Mouse (Mus musculus): ENCODE data around the gene Klhl8. TPM values are rescaled to one million over a fixed set of nuclear protein-coding genes. Genes with fewer than 3 reads are reported as not detected.

Klhl8 gene
- polyA plus RNA-seq (2017; shearing (Covaris generic)): 2.7 TPM

DNA sequence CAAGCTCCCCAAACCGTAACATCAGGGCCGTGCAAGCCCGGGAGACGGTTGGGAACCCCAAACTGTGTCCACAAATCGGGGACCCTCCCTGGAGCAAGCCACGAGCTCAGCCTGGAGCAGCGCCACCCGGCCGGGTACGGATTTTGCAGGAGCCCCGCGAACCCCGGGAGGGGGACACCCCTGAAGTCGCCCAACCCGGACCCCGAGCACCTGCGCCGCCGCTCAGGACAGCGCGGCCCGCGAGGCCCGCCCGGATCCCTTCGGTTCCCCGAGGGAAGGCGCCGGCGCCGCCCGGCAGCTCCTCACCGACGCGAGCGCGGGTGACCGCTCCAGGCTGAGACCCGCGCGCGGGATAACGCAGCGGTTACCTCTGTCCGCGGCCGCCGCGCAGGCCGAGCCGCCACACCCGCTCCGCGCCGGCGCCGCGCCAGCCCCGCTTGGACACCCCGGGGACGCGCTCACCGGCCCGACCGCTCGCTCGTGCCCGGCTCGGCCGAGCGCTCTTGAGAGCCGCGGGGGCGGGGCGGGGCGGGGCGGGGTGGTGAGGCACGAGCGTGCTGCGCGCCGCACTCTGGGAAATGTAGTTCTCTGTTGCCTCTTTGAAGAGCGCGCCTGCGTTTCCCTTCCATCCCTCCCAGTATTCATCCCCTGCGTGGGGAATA lies at the start of gene Klhl8:
TSS of gene Klhl8 (minus strand) at position 512 of the 662 bp plus-strand sequence.

Other genes with a start within 250 kb of the Klhl8 start
- gene Aff1, start 218.9 kb downstream of the Klhl8 start, polyA plus RNA-seq (2017; shearing (Covaris generic)): 173 TPM
- not detected for gene Hsd17b13, start 66.2 kb upstream of the Klhl8 start, polyA plus RNA-seq (2017; shearing (Covaris generic))
- gene Hsd17b11, start 110.7 kb upstream of the Klhl8 start, polyA plus RNA-seq (2017; shearing (Covaris generic)): 2.4 TPM
- 46.1 TPM for gene Nudt9, start 135.0 kb upstream of the Klhl8 start, polyA plus RNA-seq (2017; shearing (Covaris generic))
- gene Gm17660, start 166.3 kb upstream of the Klhl8 start, polyA plus RNA-seq (2017; shearing (Covaris generic)): not detected
- gene Sparcl1, start 202.5 kb upstream of the Klhl8 start, polyA plus RNA-seq (2017; shearing (Covaris generic)): not detected